Mouse (Mus musculus) stomach, postnatal 0 days (tissue): ENCODE results near the gene Dner.

Experiments
- CTCF ChIP-seq: IDR thresholded peaks from 2 replicates; pipeline ENCODE4 v1.5.1; 2016; ENCODE audit warnings: antibody characterized with exemption, low read depth, mild to moderate bottlenecking, moderate library complexity
- EP300 ChIP-seq: optimal IDR thresholded peaks from 2 replicates; pipeline ENCODE3; 2016; ENCODE audit warnings: antibody characterized with exemption

DNA sequence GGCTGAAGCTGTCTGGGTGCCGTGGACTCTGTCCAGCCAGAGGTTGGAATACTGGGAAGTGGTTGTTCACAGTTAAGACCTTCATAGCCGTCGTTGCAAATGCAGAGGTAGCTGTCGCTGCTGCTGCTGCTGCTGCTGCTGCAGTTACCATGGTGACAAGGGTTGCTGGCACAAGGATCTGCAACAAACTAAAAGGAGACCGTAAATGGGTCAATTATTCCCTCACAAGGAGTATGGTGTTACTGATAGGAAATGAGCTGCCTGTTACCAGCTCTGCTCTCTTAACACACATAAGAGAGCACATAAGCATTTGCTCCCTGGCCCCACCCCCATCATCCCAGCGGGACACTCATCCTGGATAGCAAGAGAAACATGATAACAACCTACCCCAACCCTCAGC, 110.6 kb downstream of the Dner start:
- TF ChIP-seq CTCF: no peak
- no peak for TF ChIP-seq EP300
